Mouse (Mus musculus): ENCODE data around the gene Capza1. TPM values are rescaled to one million over a fixed set of nuclear protein-coding genes. Genes with fewer than 3 reads are reported as not detected.
"Not testable (repeated sequence)": the region's sequence is repeated elsewhere in the genome, so short reads cannot be mapped to it uniquely, and the experiment has no call there.

Gene Capza1
- total RNA-seq (2022): 10 to 100 TPM; 59.2 to 71.1 (median 63.4) TPM

- DNase-seq: peak; percentile 86
Observed at GRCm38 (mm10) chr3:104863786-104864650, at the start of gene Capza1, which contains the start of gene St7l. Gene Capza1, minus strand, starts transcription at chr3:104864505. Gene St7l, plus strand, starts transcription at chr3:104864005.

GRCm38 (mm10) chr3:104909195-104909594, 44.9 kb upstream of the Capza1 start:
- no peak for DNase-seq

- DNase-seq: no peak
Observed at GRCm38 (mm10) chr3:104906007-104906406, 41.7 kb upstream of the Capza1 start.

- no peak for DNase-seq
Observed at GRCm38 (mm10) chr3:104905389-104905788, 41.1 kb upstream of the Capza1 start.

GRCm38 (mm10) chr3:104901154-104901553, 36.8 kb upstream of the Capza1 start:
- no peak for DNase-seq

- no peak for DNase-seq
Observed at GRCm38 (mm10) chr3:104896141-104896540, 31.8 kb upstream of the Capza1 start.

GRCm38 (mm10) chr3:104888585-104888984, 24.3 kb upstream of the Capza1 start:
- no peak for DNase-seq

GRCm38 (mm10) chr3:104869611-104870010, 5.3 kb upstream of the Capza1 start:
- no peak for DNase-seq

GRCm38 (mm10) chr3:104866674-104867073, 2.4 kb upstream of the Capza1 start:
- DNase-seq: not testable (repeated sequence)

GRCm38 (mm10) chr3:104865341-104865788, 1.1 kb upstream of the Capza1 start:
- no peak for DNase-seq

- DNase-seq: peak; percentile 89
Observed at GRCm38 (mm10) chr3:104864651-104865340, 491 bp upstream of the Capza1 start.

- no peak for DNase-seq
Observed at GRCm38 (mm10) chr3:104858560-104858959, 5.7 kb downstream of the Capza1 start.

- DNase-seq: no peak
Observed at GRCm38 (mm10) chr3:104856106-104856505, 8.2 kb downstream of the Capza1 start.

GRCm38 (mm10) chr3:104854866-104855265, 9.4 kb downstream of the Capza1 start:
- DNase-seq: no peak

GRCm38 (mm10) chr3:104854465-104854864, 9.8 kb downstream of the Capza1 start:
- DNase-seq: no peak

- DNase-seq: no peak
Observed at GRCm38 (mm10) chr3:104846601-104847000, 17.7 kb downstream of the Capza1 start.

GRCm38 (mm10) chr3:104841049-104841448, 23.3 kb downstream of the Capza1 start:
- no peak for DNase-seq

- DNase-seq: no peak
Observed at GRCm38 (mm10) chr3:104835797-104836196, 28.5 kb downstream of the Capza1 start.

GRCm38 (mm10) chr3:104822413-104822812, 41.9 kb downstream of the Capza1 start:
- no peak for DNase-seq

GRCm38 (mm10) chr3:104820426-104820825, 43.9 kb downstream of the Capza1 start:
- no peak for DNase-seq

- DNase-seq: no peak
Observed at GRCm38 (mm10) chr3:104818749-104819134, 45.6 kb downstream of the Capza1 start.

- peak; percentile 62 for DNase-seq
Observed at GRCm38 (mm10) chr3:104817991-104818748, 46.1 kb downstream of the Capza1 start, which contains the start of gene Mov10. Gene Mov10, minus strand, starts transcription at chr3:104818563.
